24 mouse cellular contexts compared by ENCODE assay signal in genomic region chr15:85182063-85182462, GRCm38 (mm10). TPM values are rescaled to one million over a fixed set of nuclear protein-coding genes. Genes with fewer than 3 reads are reported as not detected.
"Had no signal": no experiment of that assay in that cellular context is flagged by ENCODE, and none has a peak within 500 bp of the region (broad histone marks: within the 10 kb centered on the region; RNA-seq: fewer than 3 reads in every experiment).

No protein-coding gene starts in this region.

- H3K27ac ChIP-seq: lung, embryonic 15.5 days; midbrain, embryonic 10.5 days; midbrain, embryonic 12.5 days; neural tube, embryonic 13.5 days; neural tube, embryonic 15.5 days had no signal

- H3K4me3 ChIP-seq: lung, embryonic 15.5 days; midbrain, embryonic 10.5 days; midbrain, embryonic 12.5 days; myocyte; neural tube, embryonic 13.5 days; neural tube, embryonic 15.5 days had no signal

- ATAC-seq: lung, postnatal 0 days; midbrain, embryonic 16.5 days had no signal

- DNase-seq: lung, postnatal 14 days; lung, postnatal 4 days; midbrain, embryonic 14.5 days; retina, postnatal 1 day; right cerebral cortex, adult 18-20 months; right cerebral cortex, postnatal 25 days; right cerebral cortex, postnatal 4 days; spleen, adult 18-20 months; thymus, adult 18-20 months; thymus, postnatal 14 days; thymus, postnatal 36 days had no signal

- H3K4me1 ChIP-seq: midbrain, embryonic 10.5 days; midbrain, embryonic 12.5 days had no signal

- H3K4me2 ChIP-seq: lung, embryonic 15.5 days; midbrain, embryonic 12.5 days; neural tube, embryonic 13.5 days; neural tube, embryonic 15.5 days had no signal

- H3K27me3 ChIP-seq: lung, embryonic 15.5 days; neural tube, embryonic 13.5 days; neural tube, embryonic 15.5 days had no signal

- H3K36me3 ChIP-seq: lung, embryonic 15.5 days; midbrain, embryonic 10.5 days; midbrain, embryonic 12.5 days; neural tube, embryonic 13.5 days; neural tube, embryonic 15.5 days had no signal

- H3K9me3 ChIP-seq: lung, embryonic 15.5 days; midbrain, embryonic 10.5 days; midbrain, embryonic 12.5 days; neural tube, embryonic 13.5 days; neural tube, embryonic 15.5 days had no signal

- H3K9ac ChIP-seq: lung, embryonic 15.5 days; midbrain, embryonic 12.5 days; neural tube, embryonic 13.5 days; neural tube, embryonic 15.5 days had no signal

RNA-seq across cellular contexts. Expression of gene Fbln1, which starts 23.7 kb away (rescaled TPM):
- total RNA-seq: megakaryocyte-erythroid progenitor cell, adult 5-6 weeks had no signal

RNA-seq across cellular contexts. Expression of gene Ribc2, which starts 50.2 kb away (rescaled TPM):
- total RNA-seq: megakaryocyte, adult 5-6 weeks; megakaryocyte-erythroid progenitor cell, adult 5-6 weeks had no signal
- polyA plus RNA-seq: liver, embryonic 16.5 days; myocyte; small intestine, adult 2 months had no signal

RNA-seq across cellular contexts. Expression of gene Smc1b, which starts 50.3 kb away (rescaled TPM):
- total RNA-seq: megakaryocyte, adult 5-6 weeks; megakaryocyte-erythroid progenitor cell, adult 5-6 weeks had no signal
- polyA plus RNA-seq: lung, postnatal 0 days; neural tube, embryonic 11.5 days; neural tube, embryonic 13.5 days; small intestine, adult 2 months had no signal
